Mouse (Mus musculus) liver, postnatal 0 days (tissue): ENCODE measurements around the gene Pglyrp1.

Experiments
- CTCF ChIP-seq: sonication (generic); IDR thresholded peaks from 2 replicates; pipeline ENCODE4 v1.5.1; 2016; ENCODE audit warnings: antibody characterized with exemption, low read depth
- EP300 ChIP-seq: IDR thresholded peaks from 2 replicates; pipeline ENCODE4 v1.6.1; 2016; ENCODE audit warnings: antibody characterized with exemption, low read depth, mild to moderate bottlenecking

DNA sequence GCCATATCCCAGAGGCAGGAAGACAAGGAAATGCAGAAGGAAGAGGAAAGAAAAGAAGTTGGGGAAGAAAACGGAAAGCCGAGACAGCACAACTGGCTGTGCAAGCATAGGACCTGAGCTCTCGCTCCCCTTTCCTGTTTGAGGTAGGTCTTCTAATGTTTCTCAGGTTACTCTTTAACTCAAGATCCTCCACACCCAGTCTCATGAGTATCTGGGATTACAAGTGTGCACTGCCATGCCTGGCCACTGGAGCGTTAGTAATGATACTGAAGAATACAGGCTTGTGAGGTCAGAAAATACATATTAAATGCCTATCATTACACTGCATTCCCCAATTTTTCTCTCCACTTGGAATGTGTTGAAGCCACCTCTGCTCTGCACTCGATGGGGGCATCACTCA, 4.2 kb downstream of the Pglyrp1 start:
- TF ChIP-seq CTCF, result no peak
- no peak for TF ChIP-seq EP300
